Mouse (Mus musculus): Measurements from ENCODE around the gene Nacc1.

Nacc1 gene

DNA sequence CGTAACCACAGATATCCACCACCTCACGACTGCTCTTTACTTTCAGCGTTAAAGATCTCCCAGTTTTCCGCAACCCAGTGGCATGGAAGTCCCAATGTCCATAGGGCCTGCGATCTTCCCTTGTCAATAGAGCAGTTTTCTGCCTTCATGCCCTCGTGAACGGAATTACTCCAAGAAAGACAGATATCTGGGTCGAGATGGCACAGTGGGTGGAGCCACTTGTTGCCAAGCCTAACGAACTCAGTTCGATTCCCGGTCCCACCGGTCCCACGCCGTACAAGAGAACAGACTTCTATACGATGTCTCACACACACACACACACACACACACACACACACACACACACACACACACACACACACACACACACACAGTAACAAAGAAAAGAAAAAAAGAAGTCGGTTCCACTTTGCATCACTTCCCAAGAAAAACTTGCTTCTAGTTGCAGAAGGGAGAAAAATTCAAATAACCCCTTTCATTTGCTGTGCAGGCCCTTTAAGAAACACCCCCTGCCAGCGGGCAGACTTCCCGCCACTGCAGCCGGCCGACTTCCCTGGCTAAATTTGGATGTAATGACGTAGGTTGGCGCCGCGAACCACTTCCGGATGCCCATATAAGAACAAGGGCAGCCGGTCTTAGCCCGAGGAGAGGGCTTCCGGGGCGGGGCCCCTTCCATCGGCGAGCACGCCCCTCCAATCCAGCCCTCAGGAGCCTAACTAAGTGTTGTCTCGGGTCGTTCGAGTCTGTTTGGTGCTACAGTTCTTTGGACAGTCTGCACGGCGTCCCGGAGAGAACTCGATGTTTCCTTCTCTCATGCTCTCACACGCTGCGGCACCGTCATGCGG lies 24.0 kb downstream of the Nacc1 start:
- DNase-seq (ENCODE audit: inconsistent ontology term), result peak; percentile 99

GRCm38 (mm10) chr8:84662581-84663065 lies 25.0 kb downstream of the Nacc1 start, which contains the start of gene Ier2:
Gene Ier2, minus strand, starts transcription at chr8:84662852.
- DNase-seq (ENCODE audit: inconsistent ontology term), result peak; percentile 95

- no peak for DNase-seq (ENCODE audit: inconsistent ontology term)
These were observed 25.6 kb downstream of the Nacc1 start for GRCm38 (mm10) chr8:84661961-84662571.

DNA sequence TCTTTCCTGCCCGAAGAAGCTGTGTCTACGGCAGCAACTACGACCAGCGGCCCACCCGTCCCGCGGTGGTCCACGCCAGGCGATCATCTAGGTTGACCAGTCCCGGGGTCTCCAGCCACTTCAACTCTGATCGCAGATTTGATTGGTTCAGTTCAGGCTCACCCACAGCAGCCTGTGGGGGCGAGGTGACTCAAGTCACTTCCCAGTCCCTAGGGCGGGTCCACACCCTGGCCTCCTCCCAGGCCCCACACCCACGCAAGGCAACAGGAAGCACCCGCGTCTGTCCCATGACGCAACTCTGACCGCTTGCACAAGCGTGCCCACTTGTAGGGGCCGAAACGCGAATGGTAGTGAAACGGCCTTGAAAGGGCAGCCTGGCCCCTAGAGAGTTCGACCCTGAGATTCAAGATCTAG lies 26.2 kb downstream of the Nacc1 start:
- DNase-seq (ENCODE audit: inconsistent ontology term), result peak; percentile 95

- peak; percentile 63 for DNase-seq (ENCODE audit: inconsistent ontology term)
These were observed 26.7 kb downstream of the Nacc1 start for GRCm38 (mm10) chr8:84660819-84661457.

GRCm38 (mm10) chr8:84659936-84660818 lies 27.5 kb downstream of the Nacc1 start:
- DNase-seq (ENCODE audit: inconsistent ontology term), result peak; percentile 82

DNA sequence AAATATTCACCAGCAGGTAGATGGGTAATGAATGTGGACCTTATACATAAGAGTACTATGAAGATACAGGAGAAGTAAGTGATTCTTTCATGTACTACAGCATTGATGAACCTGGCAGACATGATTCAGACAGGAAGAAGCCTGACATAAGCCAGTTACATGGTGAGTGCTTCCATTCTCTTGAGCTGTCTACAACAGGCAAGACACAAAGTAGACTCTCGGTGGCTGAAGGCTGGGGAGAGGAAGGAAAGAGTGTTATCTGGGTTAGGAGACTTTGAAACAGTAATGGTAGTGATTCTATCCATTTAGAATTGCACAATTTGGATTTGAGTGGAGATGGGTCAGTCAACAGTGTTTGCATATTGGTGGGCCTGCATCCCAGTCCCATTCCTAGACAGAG lies 28.7 kb downstream of the Nacc1 start:
- DNase-seq (ENCODE audit: inconsistent ontology term), result peak; percentile 28

DNA sequence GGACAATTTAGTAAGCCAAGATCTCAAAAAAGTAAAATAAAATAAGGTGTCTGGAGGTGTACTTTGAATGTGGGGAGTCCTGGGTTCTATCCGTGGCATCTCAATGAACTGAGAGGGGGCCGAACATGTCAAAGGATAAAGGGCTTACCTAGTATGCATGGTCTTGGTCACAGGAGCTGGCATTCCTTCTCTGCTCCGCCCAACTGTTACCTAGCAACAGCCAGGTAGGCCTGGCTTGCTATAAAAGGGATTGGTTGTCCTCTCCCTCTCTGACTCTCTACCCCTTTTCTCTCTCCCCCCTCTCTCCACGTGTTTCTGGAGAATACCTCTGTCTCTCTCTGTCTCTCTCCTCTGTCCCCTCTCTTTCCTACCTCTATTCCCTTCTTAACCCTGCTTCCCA lies 30.0 kb downstream of the Nacc1 start:
- DNase-seq (ENCODE audit: inconsistent ontology term), result no peak

DNA sequence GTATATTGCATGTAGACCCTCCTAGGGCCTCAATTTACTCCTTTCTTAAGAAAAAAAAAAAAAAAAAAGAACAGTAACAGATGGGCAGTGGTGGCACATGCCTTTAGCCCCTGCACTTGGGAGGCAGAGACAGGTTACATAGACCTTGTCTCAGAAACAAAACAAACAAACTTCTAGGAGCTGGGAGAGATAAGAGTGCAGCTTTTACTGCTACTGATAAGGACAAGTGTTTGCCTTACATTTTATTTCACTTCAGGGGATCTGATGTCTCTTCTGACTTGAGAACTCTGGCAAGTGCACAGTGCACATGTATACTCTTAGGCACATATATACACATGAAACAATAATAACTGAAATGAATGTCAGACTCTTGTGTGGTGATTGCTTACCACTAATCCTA lies 30.5 kb downstream of the Nacc1 start:
- DNase-seq (ENCODE audit: inconsistent ontology term), result no peak

- DNase-seq (ENCODE audit: inconsistent ontology term), result peak; percentile 64
These were observed 31.0 kb downstream of the Nacc1 start for GRCm38 (mm10) chr8:84656641-84657126.

DNA sequence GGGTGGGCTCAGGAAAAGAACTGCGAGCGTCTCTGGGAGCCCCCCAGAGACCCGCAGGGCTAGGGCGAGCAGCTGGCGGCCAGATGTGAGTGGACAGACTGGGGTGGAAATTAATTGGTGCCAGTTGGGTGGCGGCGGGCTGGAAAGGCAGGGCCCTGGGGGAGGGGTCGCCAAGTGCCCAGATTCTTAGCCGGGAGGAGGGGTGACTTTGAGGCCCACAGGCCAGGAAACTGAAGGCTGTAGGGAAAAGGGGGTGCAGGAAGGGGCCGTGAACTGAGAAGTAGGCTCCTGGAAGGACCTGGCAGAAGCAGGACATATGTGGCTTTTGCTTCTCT lies 31.5 kb downstream of the Nacc1 start:
- DNase-seq (ENCODE audit: inconsistent ontology term), result no peak

DNA sequence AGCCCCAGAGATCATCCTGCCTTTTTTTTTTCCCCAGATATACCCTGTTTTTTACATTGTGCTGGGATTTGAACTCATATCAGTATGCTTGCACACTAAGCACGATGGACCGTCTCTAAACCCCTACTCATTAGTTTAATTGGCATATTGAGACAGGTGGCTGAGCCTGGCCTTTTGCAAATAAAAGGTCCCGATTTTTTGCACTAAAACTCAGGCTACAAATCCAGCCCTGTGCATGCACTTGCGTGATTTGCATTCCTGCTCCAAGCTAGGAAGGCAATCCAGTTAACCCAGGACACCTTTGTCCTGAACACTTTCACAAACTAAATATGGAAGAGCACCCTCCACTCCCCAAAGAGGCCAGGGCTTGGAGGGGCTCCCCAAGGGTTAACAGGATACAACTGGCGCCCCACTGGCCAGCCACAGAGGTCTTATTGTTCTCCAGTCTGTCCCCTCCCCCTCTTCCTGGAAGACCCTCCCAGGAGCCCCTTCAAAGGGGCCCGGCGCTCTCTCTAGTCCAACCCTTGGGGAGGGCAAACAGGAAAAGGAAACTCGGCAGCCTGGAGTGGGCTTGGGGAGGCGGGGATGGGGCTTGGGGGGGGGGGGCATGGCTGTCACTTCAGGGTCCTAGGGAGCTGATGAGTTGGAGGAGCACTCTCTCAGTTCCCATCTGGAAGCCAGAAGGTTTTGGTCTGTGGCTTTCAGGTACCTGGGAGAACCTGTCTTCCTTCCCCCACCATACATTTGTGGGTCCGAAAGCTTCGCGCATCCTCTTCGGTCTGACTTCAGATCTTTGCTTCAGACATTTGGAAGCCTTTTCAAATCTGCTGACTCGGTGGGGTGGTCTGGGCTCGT lies 32.1 kb downstream of the Nacc1 start:
- DNase-seq (ENCODE audit: inconsistent ontology term), result no peak

GRCm38 (mm10) chr8:84654597-84654996 lies 33.1 kb downstream of the Nacc1 start:
- DNase-seq (ENCODE audit: inconsistent ontology term), result no peak

DNA sequence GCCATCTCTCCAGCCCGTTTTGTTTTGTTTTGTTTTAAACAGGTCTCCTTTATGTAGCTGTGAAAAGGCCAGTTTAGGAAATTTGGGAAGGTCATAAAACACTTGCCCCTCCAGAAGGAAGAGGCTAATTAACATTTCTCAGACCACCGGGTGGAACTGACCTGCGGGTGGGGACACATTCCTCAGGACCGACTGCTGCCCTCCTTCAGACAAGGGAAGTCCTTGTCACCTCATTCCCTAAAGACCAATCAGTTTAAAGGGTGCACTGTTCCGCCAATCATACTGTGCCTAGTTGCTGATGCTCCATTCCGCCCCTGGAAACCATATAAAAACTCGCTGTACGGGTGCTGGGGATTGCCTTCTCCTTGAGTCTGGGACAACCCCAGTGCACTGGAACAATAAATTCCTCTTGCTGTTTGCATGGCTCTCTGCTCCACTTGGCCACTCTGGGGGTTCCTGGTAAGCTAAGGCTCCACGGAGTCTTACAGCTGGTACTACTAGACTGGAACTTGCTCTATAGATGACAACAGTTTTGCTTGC lies 34.5 kb downstream of the Nacc1 start:
- no peak for DNase-seq (ENCODE audit: inconsistent ontology term)

DNA sequence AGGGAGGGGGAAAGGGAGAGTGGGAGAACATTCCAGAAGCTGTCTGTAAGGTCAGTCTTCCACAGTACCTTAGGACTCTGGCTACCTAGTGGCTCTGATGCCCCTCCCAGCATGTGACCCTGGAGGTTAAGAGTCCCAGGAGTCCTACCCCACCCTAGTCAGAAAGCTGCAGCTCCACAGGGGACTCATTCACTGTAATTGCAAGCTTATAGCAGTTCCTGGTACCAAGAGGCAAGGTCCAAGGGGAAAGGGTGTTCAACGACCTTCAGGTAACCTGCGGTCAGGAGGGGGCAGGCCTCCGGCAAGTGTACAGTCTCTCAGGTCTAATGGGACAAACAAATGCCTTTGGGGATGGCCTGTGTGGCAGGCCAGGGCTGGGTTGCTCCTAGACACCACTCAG lies 37.4 kb downstream of the Nacc1 start:
- no peak for DNase-seq (ENCODE audit: inconsistent ontology term)

GRCm38 (mm10) chr8:84647461-84647901 lies 40.2 kb downstream of the Nacc1 start:
- DNase-seq (ENCODE audit: inconsistent ontology term), result peak; percentile 45

DNA sequence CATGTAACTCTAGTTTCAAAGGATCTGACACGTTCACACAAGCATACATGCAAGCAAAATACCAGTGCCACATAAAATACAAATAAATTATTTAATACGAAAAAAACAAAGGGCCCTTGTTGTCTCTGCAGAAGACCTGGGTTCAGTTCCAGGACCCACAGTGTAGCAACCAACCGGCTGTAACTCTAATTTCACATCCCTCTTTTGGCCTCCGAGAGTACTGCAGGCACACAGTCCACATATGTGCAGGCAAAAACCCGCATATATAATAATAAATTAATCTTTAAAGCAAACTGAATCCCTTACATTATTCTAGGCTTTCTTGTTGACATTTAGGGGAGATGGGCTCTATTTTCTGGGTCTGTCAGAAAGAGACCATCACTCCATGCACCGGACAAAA lies 40.9 kb downstream of the Nacc1 start:
- DNase-seq (ENCODE audit: inconsistent ontology term), result no peak

GRCm38 (mm10) chr8:84643019-84643418 lies 44.6 kb downstream of the Nacc1 start:
- no peak for DNase-seq (ENCODE audit: inconsistent ontology term)

DNA sequence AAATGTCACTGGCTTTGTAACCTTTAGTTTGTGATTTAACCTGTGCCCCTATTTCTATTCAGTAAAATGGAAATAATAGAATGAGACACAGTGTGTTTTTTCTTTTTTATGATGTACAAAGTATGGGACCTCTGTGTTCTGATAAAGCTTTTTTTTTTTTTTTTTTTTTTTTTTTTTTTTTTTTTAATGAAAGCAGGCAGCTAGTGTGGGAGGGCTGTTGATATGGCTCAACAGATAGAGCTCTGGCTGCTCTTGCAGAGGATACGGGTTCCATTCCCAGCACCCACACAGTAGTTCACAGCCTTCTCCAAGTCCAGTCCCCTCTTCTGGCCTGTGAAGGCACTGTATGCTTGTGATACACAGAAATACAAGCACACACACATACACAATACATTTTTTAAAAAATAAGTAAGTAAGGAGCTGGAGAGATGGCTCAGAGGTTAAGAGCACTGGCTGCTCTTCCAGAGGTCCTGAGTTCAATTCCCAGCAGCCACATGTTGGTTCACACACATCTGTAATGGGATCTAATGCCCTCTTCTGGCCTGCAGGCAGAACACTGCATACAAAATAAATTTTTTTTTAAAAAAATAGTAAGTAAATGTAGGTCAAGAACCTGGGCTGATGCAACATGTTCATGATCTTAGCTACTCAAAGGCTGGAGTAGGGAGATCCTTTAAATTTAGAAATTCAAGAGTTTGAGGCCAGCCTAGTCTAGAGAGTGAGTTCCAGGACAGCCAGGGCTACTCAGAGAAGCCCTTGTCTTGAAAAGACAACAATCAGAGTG lies 45.9 kb downstream of the Nacc1 start:
- DNase-seq (ENCODE audit: inconsistent ontology term), result no peak

Data from Muller cell, postnatal 12 days (primary cell).